Mouse (Mus musculus): ENCODE data around the gene Myh9.

Gene Myh9

DNA sequence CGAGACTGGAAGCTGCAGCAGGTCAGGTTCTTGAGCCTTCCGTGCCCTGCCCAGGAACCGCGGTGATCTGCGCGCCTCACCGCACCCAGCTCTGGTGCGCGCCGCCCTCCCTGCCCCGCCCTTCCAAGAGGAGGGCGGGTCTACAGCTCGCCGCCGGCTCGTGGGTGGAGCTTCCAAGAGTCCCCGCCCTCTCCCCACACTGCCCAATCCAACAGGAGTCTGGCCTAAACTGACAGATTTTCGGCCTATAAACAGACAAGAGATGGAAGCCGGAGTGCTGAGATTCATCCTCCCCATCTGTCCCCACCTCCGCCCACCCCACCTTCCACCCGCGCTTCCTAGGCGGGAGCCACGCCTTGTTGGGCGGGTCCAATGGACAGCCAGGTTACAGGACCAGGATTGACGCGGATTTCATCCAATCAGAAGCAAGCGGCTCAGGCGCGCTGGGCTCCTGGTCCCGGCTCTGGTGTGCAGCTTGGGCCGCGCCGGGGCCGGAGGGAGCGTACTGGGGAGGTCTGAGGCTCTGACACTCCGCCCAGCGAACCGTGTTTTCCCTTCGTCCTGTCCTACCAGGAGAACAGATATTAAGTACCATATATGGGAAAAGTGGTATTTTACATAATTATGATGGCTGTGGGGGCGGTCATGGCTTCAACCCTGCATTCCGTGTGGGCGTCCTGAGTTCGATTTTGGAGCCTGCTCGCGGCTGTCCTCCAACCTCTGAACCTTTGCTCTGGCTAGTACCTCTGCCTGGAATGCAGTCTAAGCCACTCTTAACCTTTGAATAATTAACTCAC is at the start of gene Myh9:
Myh9 (minus strand) TSS at position 129 of the 797 bp plus-strand sequence.
- peak; percentile 97 to 98 for DNase-seq (ENCODE audit: low spot score in 2 of 2)

DNA sequence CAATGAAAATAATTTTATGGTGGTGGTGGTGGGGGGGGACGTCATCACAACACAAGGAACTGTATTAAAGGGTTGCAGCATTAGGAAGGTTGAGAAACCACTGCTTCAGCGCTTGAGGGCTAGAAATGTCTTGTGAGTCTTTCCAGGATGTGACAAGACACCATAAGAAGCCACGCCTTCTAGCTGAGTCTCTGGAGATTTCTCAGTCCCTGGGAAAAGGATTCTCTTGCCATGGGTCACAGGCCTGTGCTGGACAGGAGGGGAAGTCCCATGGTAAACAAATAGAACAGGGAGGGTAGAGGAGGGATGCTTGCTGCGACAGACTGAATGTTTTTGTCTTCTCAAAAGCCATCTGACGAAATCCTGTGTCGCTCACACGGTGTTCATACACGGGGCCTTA is 49.8 kb upstream of the Myh9 start:
- DNase-seq (ENCODE audit: low spot score in 2 of 2) = no peak

GRCm38 (mm10) chr15:77889761-77890422 is 47.9 kb upstream of the Myh9 start:
- DNase-seq (ENCODE audit: low spot score in 2 of 2) = no peak

DNA sequence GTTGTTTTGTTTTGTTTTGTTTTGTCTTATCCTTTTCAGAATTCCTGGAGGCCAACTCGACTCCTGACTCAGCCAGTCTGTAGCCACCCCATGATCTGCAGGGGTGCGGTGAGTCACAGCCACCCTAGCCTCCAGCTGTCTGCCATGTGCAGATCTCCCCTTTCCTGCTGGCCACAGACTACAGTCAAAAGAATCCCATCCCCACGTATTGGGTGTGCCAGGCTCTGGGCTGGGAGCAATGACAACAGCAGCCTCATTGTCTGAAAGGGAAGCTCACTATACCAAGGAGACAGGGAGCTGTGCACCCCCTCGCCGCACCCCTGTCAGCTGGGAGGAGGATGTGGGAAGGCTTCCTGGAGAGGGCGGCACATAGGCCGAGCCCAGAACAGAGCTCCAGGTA is 46.3 kb upstream of the Myh9 start:
- no peak for DNase-seq (ENCODE audit: low spot score in 2 of 2)

DNA sequence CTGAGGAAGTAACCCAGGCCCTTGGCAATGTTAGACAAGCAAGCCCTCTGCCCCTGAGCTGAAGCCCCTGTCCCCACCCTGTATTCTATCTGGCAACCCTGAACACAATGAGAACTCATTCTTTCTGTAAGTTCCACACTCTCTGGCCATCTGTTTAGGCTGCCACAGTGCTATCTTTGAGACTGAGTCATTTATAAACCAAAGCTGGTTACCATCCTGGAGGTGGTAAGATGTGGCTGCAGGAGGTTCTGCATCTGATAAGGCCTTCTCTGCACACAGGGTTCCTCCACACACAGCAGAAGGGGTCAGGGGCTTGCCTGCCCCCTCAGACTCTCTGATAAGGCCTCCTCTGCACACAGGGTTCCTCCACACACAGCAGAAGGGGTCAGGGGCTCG is 45.1 kb upstream of the Myh9 start:
- DNase-seq (ENCODE audit: low spot score in 2 of 2) = no peak

GRCm38 (mm10) chr15:77886369-77887092 is 44.6 kb upstream of the Myh9 start:
- no peak for DNase-seq (ENCODE audit: low spot score in 2 of 2)

- DNase-seq (ENCODE audit: low spot score in 2 of 2) = no peak
Observed at GRCm38 (mm10) chr15:77885945-77886344, 44.0 kb upstream of the Myh9 start.

- no peak for DNase-seq (ENCODE audit: low spot score in 2 of 2)
Observed at GRCm38 (mm10) chr15:77885159-77885558, 43.2 kb upstream of the Myh9 start.

GRCm38 (mm10) chr15:77883697-77884010 is 41.7 kb upstream of the Myh9 start:
- DNase-seq (ENCODE audit: low spot score in 2 of 2) = no peak

DNA sequence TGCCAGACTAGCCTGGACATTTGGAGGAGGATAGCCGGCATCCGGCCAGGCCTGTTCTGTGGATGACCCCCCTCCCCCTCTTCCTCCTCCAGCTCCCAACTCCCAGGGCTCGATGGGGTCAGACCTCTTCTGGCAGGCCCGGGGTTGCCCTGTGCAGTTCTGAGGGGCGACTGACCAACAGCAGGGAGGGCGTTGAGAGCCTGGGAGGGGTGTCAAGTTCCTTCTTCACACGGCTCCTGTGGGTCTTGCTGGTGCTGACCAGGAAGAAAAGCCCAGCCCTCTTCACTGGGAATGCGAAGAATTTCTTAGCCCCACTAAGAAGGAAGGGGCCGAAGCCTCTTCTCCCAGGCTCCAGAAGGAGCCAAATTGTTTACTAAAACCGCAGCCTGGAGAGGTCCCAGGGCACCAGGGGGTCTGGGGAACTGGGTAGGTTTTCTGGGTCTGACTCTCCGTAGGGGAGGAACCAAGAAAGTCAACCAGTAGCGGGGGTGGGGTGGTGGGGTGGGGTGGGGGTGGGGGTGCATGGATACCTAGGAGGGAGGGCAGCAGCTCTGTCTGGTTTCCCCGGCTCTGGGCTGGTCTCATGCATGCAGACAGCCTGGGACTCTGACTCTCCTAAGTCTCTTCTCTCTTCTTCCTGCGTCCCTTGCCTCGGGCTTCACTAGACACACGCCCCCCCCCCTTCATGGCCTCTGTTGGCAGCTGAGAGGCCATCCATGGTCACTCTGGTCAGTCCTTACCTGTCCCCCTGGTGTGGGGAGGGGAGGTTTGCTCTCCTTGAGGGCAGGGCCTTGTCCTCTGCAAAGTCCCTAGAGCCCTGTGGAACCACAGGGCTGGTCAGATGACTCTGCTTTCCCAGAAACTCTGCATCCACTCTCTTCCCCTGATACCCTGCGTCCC is 41.1 kb upstream of the Myh9 start:
- no peak for DNase-seq (ENCODE audit: low spot score in 2 of 2)

DNA sequence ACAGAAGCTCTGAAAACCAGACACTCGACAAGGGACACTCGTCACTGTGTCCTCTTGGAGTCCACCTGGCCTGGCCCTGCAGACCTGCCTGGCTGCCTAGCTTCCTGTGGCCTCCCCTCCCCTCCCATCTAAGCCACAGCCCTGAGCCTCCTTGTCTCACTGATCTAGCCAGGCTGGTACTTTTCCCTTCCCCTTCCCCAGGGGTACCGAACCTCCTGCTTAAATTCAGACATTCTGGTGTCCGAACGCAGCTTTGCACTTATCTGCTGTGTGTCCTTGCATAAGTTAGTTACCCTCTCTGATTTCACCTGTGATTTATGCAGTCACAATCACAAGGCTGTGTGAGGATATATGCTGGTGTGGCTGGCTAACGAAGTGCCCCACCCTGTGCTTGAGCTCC is 40.3 kb upstream of the Myh9 start:
- DNase-seq (ENCODE audit: low spot score in 2 of 2) = no peak

- no peak for DNase-seq (ENCODE audit: low spot score in 2 of 2)
Observed at GRCm38 (mm10) chr15:77881698-77882097, 39.7 kb upstream of the Myh9 start.

GRCm38 (mm10) chr15:77880738-77881137 is 38.8 kb upstream of the Myh9 start:
- DNase-seq (ENCODE audit: low spot score in 2 of 2) = no peak

DNA sequence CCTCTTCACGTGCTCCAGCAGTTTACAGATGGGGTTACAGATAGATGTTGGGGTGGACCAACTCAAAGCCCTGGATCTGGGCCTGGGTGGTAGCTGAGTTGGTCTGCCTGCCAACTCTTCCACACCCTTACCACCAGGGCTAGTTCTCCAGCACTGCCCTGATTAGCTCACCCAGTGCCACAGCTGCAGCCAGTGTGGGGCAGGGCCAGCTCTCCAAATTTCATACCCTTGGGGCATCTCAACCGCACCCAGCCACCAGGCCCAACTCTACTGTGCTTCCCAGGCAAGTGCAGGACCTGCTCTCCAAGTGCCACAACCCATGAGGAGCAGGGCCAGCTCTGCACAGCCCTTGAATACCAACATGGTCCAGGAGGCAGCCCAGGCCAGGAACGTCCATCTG is 37.8 kb upstream of the Myh9 start:
- DNase-seq (ENCODE audit: low spot score in 2 of 2) = no peak

- peak; percentile 29 to 43 for DNase-seq (ENCODE audit: low spot score in 2 of 2)
Observed at GRCm38 (mm10) chr15:77877209-77877608, 35.2 kb upstream of the Myh9 start.

DNA sequence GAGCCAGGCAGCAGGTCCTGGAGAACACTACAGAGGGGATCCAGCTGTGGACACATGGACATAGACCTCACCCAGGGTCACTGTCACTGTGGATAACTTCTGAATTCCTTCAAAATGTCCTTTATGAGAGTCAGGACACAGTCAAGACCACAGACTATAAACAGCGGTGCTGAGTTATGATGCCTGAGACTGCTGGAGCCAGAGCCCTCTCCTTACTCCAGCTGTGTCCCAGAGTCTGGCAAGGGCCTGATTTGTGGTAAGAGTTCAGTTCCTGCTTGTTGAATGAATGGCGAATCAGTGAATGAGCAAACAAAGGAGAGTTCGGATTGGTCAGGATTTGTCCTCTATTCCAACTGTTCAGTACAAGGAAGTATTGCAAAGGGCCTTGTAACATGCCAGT is 34.7 kb upstream of the Myh9 start:
- no peak for DNase-seq (ENCODE audit: low spot score in 2 of 2)

GRCm38 (mm10) chr15:77875953-77876352 is 34.0 kb upstream of the Myh9 start:
- DNase-seq (ENCODE audit: low spot score in 2 of 2) = no peak

DNA sequence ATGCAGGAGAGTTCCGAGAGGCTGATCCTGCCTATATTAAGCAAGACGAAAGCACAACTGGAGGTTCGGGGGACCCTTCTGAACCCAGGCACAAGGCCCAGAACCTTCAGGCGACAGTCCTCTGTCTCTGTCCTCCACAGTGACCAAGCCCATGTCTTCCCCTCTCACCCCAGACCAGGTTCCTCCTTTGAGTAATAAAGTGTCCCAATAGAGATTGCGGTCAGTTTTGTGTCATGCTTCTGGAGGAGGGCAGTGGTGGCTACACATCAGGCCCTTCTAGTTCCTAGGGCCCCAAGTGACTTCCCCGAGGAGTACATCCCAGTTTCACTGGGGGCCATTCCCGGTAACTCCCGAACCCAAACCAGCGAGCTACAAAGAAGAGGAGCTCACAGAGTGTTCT is 32.8 kb upstream of the Myh9 start:
- no peak for DNase-seq (ENCODE audit: low spot score in 2 of 2)

- no peak for DNase-seq (ENCODE audit: low spot score in 2 of 2)
Observed at GRCm38 (mm10) chr15:77874310-77874709, 32.3 kb upstream of the Myh9 start.

GRCm38 (mm10) chr15:77873564-77873963 is 31.6 kb upstream of the Myh9 start:
- DNase-seq (ENCODE audit: low spot score in 2 of 2) = no peak

GRCm38 (mm10) chr15:77872996-77873395 is 31.0 kb upstream of the Myh9 start:
- DNase-seq (ENCODE audit: low spot score in 2 of 2) = no peak

GRCm38 (mm10) chr15:77868340-77868739 is 26.4 kb upstream of the Myh9 start:
- no peak for DNase-seq (ENCODE audit: low spot score in 2 of 2)

All from natural killer cell, adult 2 months (primary cell).